Mouse (Mus musculus) ovary, adult 10 weeks (tissue): ENCODE results near the gene Clec11a. TPM values are rescaled to one million over a fixed set of nuclear protein-coding genes. Genes with fewer than 3 reads are reported as not detected.

Experiments used
- polyA plus RNA-seq: library from polyadenylated mRNA; stranded (reverse); fragments of 350-450 nt; fragmentation: Illumina TruSeq; extraction: RNeasy Lipid Tissue Mini Kit (QIAGEN cat#74804); gene quantifications from one replicate; pipeline ENCODE4 v1.2.3, GENCODE M21; 2014

Gene Clec11a
- polyA plus RNA-seq, result 2.9 TPM

DNA sequence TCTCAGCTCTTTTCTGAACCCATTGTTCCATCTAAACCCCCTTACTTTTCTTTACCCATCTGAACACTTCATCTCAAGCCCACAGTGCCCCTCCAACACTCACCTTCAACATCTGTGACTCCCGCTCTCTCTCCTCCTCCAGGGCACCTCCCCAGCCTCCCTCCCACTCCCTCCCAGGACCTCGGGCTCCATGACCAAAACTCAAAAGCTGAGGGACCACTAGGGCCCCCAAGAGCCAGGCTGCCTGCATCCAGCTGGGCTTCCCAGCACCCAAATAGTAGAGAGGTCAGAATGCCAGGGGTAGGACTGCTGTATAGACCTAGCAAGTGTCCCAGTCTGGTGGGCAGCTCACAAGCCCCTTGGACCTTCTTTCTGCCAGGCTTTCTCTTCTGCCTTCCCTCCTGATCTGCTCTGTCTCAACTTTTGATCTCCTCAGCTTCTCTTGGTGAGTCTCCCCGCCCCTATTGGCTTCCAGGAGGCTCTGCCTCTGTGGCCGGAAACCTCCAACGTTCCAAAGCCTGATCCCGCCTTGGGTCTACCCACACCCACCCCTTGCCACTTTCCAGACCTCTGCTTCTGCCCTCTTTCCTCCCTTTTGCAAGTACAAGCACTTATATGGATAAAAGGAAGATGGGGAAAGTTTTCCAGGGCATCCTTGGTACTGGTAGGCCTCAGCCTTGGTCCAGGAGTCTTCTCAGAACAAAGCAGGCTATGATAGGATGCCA is at the start of gene Clec11a:
TSS of gene Clec11a (minus strand) at position 387 of the 725 bp plus-strand sequence.

DNA sequence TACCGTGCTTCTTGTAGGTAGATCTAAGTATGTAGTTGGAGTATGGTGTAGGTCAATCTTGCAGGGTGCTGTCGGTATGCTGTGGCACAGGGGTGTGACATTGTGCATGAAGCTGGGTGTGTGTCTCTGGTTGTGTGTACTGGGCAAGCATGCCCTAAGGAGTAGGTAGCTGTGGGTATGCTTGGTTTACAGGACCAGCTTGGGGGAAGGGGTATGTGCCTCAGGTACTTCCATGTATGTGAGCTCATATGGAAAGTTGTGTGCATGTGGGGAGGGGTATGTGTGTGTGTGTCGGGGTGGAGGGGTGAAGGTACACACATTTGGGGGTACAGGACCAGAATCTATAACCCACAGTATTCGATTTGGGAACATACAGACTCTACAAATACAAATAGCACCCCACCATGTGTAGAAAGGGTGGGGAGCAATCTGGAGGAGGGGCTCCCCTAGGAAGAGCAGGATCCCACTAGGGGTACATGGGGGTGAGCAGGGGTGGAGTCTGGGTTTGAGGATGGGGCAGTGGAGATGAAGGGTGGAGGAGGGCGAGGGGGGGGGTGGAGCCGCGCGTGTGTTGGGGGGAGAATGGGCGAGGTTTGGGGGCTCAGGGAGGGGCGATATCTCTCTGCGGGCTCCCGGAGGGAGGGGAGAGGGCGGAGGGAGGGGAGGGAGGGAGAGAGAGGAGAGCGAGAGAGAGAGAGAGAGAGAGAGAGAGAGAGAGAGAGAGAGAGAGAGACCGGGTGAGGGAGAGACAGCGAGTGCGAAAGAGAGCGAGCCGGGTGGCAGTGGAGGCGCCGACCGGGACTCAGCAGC is 3.0 kb upstream of the Clec11a start, which contains the start of gene Shank1:
TSS of gene Shank1 (plus strand) at position 779 of the 810 bp plus-strand sequence.

DNA sequence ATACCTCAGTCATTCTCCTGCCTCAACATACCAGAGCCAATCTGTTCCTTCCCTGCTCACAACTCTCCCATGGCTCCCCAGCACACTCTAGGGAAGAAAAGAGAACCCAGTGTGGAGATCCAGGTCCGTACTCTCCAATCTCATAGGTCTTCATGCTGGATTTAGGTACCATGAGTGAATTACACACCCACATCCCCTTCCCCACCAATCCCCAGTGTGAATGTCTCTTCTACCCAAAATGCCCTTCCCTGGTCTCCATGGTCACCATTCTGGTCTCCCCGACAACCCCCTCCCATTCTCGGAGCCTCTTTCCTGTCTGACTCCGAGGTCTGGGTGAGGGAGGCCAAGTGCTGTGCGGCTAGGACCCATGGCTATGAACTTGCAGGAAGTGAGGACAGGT is 45.6 kb downstream of the Clec11a start, which contains the start of gene Gm15517:
TSS of gene Gm15517 (plus strand) at position 301 of the 400 bp plus-strand sequence.

DNA sequence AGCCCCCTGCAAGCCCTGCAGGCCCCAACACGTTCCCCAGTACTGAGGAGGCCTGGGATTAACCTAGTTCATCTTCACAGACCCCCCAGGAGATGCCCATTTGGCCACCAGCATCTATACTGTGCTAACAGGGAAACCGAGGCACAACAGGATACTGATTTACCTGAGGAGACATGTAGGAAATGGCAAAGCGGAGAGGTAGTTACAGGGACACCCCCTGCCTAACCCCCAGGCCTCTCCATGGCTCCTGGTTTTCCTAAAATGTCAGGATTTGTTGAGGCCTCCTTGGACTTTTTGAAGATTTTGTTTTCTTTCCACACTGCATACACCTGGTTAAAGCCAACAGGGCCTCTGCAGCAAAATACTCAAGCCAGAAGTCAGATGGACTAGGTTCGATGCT is 49.4 kb downstream of the Clec11a start, which contains the start of gene Acp4:
TSS of gene Acp4 (minus strand) at position 101 of the 400 bp plus-strand sequence.

Other genes with a start within 250 kb of the Clec11a start
- gene Klk1b21, start 204.6 kb downstream of the Clec11a start, polyA plus RNA-seq, result 0.60 TPM
- not detected for gene Klk1b22, start 194.2 kb downstream of the Clec11a start, polyA plus RNA-seq
- gene Klk1b16, start 170.1 kb downstream of the Clec11a start, polyA plus RNA-seq, result not detected
- not detected for gene Klk1b24, start 118.7 kb downstream of the Clec11a start, polyA plus RNA-seq
- gene Klk1b3, start 108.7 kb downstream of the Clec11a start, polyA plus RNA-seq, result not detected
- not detected for gene Klk1b4, start 99.5 kb downstream of the Clec11a start, polyA plus RNA-seq
- gene Klk1b5, start 91.0 kb downstream of the Clec11a start, polyA plus RNA-seq, result not detected
- gene Klk1, start 81.5 kb downstream of the Clec11a start, polyA plus RNA-seq, result 1.2 TPM
- not detected for gene Gm36864, start 70.7 kb downstream of the Clec11a start, polyA plus RNA-seq
- gene 1700028J19Rik, start 60.2 kb downstream of the Clec11a start, polyA plus RNA-seq, result not detected
- gene 2410002F23Rik, start 60.2 kb downstream of the Clec11a start, polyA plus RNA-seq, result 40.3 TPM
- not detected for gene Acp4, start 49.5 kb downstream of the Clec11a start, polyA plus RNA-seq
- not detected for gene Gm15517, start 45.5 kb downstream of the Clec11a start, polyA plus RNA-seq
- gene Shank1, start 3.4 kb upstream of the Clec11a start, polyA plus RNA-seq, result 0.06 TPM
- not detected for gene Syt3, start 77.2 kb upstream of the Clec11a start, polyA plus RNA-seq
- gene 1700008O03Rik, start 78.9 kb upstream of the Clec11a start, polyA plus RNA-seq, result not detected
- gene Lrrc4b, start 122.1 kb upstream of the Clec11a start, polyA plus RNA-seq, result 0.26 TPM
- gene Aspdh, start 158.5 kb upstream of the Clec11a start, polyA plus RNA-seq, result not detected
- gene Josd2, start 161.1 kb upstream of the Clec11a start, polyA plus RNA-seq, result not detected
- 1.5 TPM for gene Emc10, start 189.6 kb upstream of the Clec11a start, polyA plus RNA-seq
- not detected for gene Fam71e1, start 189.7 kb upstream of the Clec11a start, polyA plus RNA-seq
- not detected for gene Mybpc2, start 217.8 kb upstream of the Clec11a start, polyA plus RNA-seq
- gene Spib, start 225.2 kb upstream of the Clec11a start, polyA plus RNA-seq, result not detected
- gene Pold1, start 241.9 kb upstream of the Clec11a start, polyA plus RNA-seq, result not detected
- gene Nr1h2, start 247.0 kb upstream of the Clec11a start, polyA plus RNA-seq, result not detected